Mouse (Mus musculus) heart, embryonic 16.5 days (tissue): Measurements from ENCODE around the gene Slc16a10. TPM values are rescaled to one million over a fixed set of nuclear protein-coding genes. Genes with fewer than 3 reads are reported as not detected.

Experiments
- ATAC-seq: fragments of 200-750 bp; cut with Nextera tagmentation; replicated peaks from 2 replicates; pipeline ENCODE4 v1.8.0; 2017; ENCODE audit warnings: moderate number of reproducible peaks; ENCODE audit not compliant: insufficient read depth, low FRiP score; ENCODE audit errors: extremely low read depth
- H3K27ac ChIP-seq: fragments of 300-500 bp; sonication (generic); 2 replicates; pipeline ENCODE4 v1.5.1; 2014; ENCODE audit warnings: mild to moderate bottlenecking, low read length, control low read depth, moderate library complexity
- H3K27me3 ChIP-seq: fragments of 300-500 bp; sonication (generic); 2 replicates; pipeline ENCODE4 v1.6.1; 2014; ENCODE audit warnings: low read length, mixed read lengths; ENCODE audit not compliant: control insufficient read depth, insufficient read depth
- H3K36me3 ChIP-seq: fragments of 300-500 bp; sonication (generic); 2 replicates; pipeline ENCODE4 v1.6.1; 2014; ENCODE audit not compliant: control insufficient read depth, insufficient read depth
- H3K4me1 ChIP-seq: fragments of 300-500 bp; sonication (generic); 2 replicates; pipeline ENCODE4 v1.6.1; 2014; ENCODE audit warnings: low read length, mixed read lengths; ENCODE audit not compliant: control insufficient read depth, insufficient read depth
- H3K4me2 ChIP-seq: fragments of 300-500 bp; sonication (generic); 2 replicates; pipeline ENCODE4 v1.6.1; 2014; ENCODE audit warnings: low read depth, mild to moderate bottlenecking, control low read depth, low read length
- H3K4me3 ChIP-seq: fragments of 300-500 bp; sonication (generic); 2 replicates; pipeline ENCODE4 v1.5.1; 2014; ENCODE audit warnings: mild to moderate bottlenecking, control low read depth, low read length
- H3K9ac ChIP-seq: fragments of 300-500 bp; sonication (generic); 2 replicates; pipeline ENCODE4 v1.6.1; 2014; ENCODE audit warnings: low read length, control low read depth
- H3K9me3 ChIP-seq: fragments of 300-500 bp; sonication (generic); replicated peaks from 2 replicates; pipeline ENCODE4 v1.6.1; 2016; ENCODE audit warnings: low read length; ENCODE audit not compliant: control insufficient read depth
- WGBS: fragments of 180-500 bp; shearing (Covaris S2); extraction: QIAGEN DNeasy Blood & Tissue Kit; methylation state at CpG from one replicate; pipeline ENCODE4 v1.1.7; 2014; 5-methylcytosine and 5-hydroxymethylcytosine counted together
- polyA plus RNA-seq: library from polyadenylated mRNA; unstranded; fragments of >200 nt; fragmentation: Nextera tagmentation; extraction: Ambion mirVana; gene quantifications from 2 replicates; pipeline ENCODE4 v1.2.1, GENCODE M21; 2015

The Slc16a10 gene
- polyA plus RNA-seq, 1 experiment from 2014 or later: 23.3 TPM

DNA sequence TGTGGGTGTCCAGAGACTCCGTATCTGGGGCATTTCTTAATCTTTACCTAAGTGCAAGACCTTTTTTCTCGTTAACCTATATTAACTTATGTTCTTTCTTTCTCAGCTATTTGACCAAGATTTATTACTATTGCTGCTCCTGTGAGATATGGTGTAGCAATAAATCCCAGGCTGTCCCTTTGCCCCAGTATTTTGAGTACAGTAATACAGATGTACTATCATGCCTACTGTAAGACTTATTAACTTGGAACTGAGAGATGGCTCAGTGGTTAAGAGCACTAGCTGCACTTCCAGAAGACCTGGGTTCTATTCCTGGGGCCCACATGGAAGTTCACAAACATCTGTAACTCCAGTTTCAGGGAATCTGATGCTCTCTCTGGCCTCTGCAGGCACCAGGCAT is 91.3 kb downstream of the Slc16a10 start:
- 85% methylated on average over 2 of the region's 2 CpGs for WGBS
- Histone ChIP-seq H3K27ac (no peak overlapping the region), H3K9ac (no peak overlapping the region), H3K4me2 (no peak overlapping the region), H3K27me3 (no peaks in the 10 kb centered on the region), H3K4me3 (no peak overlapping the region), H3K9me3 (no peaks in the 10 kb centered on the region), H3K4me1 (no peaks in the 10 kb centered on the region), H3K36me3 (no peaks in the 10 kb centered on the region)
- ATAC-seq: no peak

GRCm38 (mm10) chr10:40041339-40041738 is 100.7 kb downstream of the Slc16a10 start:
- Histone ChIP-seq H3K9me3 (no peaks in the 10 kb centered on the region), H3K36me3 (peaks cover 6% of the 10 kb centered on the region; the same call in 1 of the 2 replicates), H3K9ac (no peak overlapping the region), H3K27me3 (no peaks in the 10 kb centered on the region), H3K27ac (no peak overlapping the region), H3K4me3 (no peak overlapping the region), H3K4me1 (no peaks in the 10 kb centered on the region), H3K4me2 (no peak overlapping the region)
- ATAC-seq: no peak
- WGBS: 28% methylated on average over 4 of the region's 4 CpGs

- no peak overlapping the region for H3K4me2 ChIP-seq
- WGBS: 67% methylated on average over 24 of the region's 24 CpGs
- no peaks in the 10 kb centered on the region for H3K27me3 ChIP-seq
- no peak overlapping the region for H3K9ac ChIP-seq
- H3K4me3 ChIP-seq: no peak overlapping the region
- H3K36me3 ChIP-seq: peaks cover 6% of the 10 kb centered on the region; the same call in 1 of the 2 replicates
- H3K9me3 ChIP-seq: no peaks in the 10 kb centered on the region
- no peak for ATAC-seq
- H3K27ac ChIP-seq: no peak overlapping the region
- H3K4me1 ChIP-seq: no peaks in the 10 kb centered on the region
These were observed 105.1 kb downstream of the Slc16a10 start for GRCm38 (mm10) chr10:40036686-40037560.

- 94% methylated on average over 6 of the region's 6 CpGs for WGBS
- no peak overlapping the region for H3K4me3 ChIP-seq
- H3K9me3 ChIP-seq: no peaks in the 10 kb centered on the region
- H3K9ac ChIP-seq: no peak overlapping the region
- no peaks in the 10 kb centered on the region for H3K4me1 ChIP-seq
- no peak for ATAC-seq
- H3K36me3 ChIP-seq: peaks cover 4% of the 10 kb centered on the region; the same call in 1 of the 2 replicates
- H3K27ac ChIP-seq: no peak overlapping the region
- H3K4me2 ChIP-seq: no peak overlapping the region
- no peaks in the 10 kb centered on the region for H3K27me3 ChIP-seq
These were observed 107.1 kb downstream of the Slc16a10 start for GRCm38 (mm10) chr10:40034956-40035355.

DNA sequence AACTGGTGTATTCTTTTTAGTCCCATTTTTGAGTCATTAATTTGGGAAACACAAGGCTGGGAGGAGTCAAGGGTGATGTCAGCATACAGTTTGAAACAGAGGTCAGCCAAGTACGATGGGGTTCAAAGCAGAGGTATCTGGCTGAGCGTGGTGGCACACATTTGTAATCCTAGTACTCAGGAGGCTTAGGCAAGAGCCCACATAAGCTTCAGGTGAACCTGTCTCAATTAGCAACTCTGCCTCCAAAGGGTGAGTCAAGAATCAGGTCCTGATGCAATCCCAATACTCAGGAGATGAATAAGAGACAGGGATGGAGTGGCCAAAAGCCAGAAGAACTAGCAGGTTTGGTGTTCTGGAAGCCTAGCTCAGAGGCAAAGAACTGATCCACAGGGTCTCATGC is 109.2 kb downstream of the Slc16a10 start:
- no peak overlapping the region for H3K4me2 ChIP-seq
- 71% methylated on average over 2 of the region's 2 CpGs for WGBS
- no peak for ATAC-seq
- no peaks in the 10 kb centered on the region for H3K36me3 ChIP-seq
- no peaks in the 10 kb centered on the region for H3K4me1 ChIP-seq
- H3K27ac ChIP-seq: no peak overlapping the region
- no peak overlapping the region for H3K9ac ChIP-seq
- H3K4me3 ChIP-seq: no peak overlapping the region
- H3K27me3 ChIP-seq: no peaks in the 10 kb centered on the region
- no peaks in the 10 kb centered on the region for H3K9me3 ChIP-seq

GRCm38 (mm10) chr10:40030716-40031115 is 111.3 kb downstream of the Slc16a10 start:
- no peak overlapping the region for H3K4me2 ChIP-seq
- no peaks in the 10 kb centered on the region for H3K27me3 ChIP-seq
- no peak overlapping the region for H3K27ac ChIP-seq
- H3K4me1 ChIP-seq: no peaks in the 10 kb centered on the region
- no peak for ATAC-seq
- no peak overlapping the region for H3K9ac ChIP-seq
- H3K36me3 ChIP-seq: no peaks in the 10 kb centered on the region
- H3K4me3 ChIP-seq: no peak overlapping the region
- WGBS: 91% methylated on average over 6 of the region's 6 CpGs
- peaks cover 5% of the 10 kb centered on the region; the same call in 1 of the 2 replicates for H3K9me3 ChIP-seq

DNA sequence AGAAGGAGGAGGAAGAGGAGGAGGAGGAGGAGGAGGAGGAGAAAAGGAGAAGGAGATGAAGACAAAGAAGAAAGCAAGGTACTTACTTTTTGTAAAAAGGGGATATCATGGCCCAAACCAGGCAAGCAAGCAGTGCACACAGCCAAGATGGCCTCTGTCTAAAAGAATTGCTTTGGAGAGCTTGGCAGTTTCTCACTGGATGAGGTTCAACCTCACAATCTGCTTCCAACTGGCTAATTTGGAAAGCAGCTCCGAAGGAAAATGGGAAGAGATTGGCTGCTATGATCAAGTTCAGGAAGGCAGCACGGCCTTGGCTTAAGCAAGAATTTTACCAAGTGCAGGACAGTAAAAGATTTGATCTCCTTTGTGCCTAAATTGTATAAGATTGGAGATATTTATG is 112.4 kb downstream of the Slc16a10 start:
- Histone ChIP-seq H3K9me3 (peaks cover 5% of the 10 kb centered on the region; the same call in 1 of the 2 replicates), H3K4me1 (peaks cover 3% of the 10 kb centered on the region), H3K4me3 (no peak overlapping the region), H3K4me2 (no peak overlapping the region), H3K27ac (no peak overlapping the region), H3K36me3 (no peaks in the 10 kb centered on the region), H3K9ac (no peak overlapping the region), H3K27me3 (no peaks in the 10 kb centered on the region)
- 77% methylated on average over 2 of the region's 2 CpGs for WGBS
- ATAC-seq: no peak

GRCm38 (mm10) chr10:40028091-40028490 is 114.0 kb downstream of the Slc16a10 start:
- H3K9ac ChIP-seq: no peak overlapping the region
- H3K4me2 ChIP-seq: no peak overlapping the region
- H3K9me3 ChIP-seq: peaks cover 5% of the 10 kb centered on the region; the same call in 1 of the 2 replicates
- no peak overlapping the region for H3K27ac ChIP-seq
- no peak for ATAC-seq
- H3K27me3 ChIP-seq: peaks cover 3% of the 10 kb centered on the region; the same call in 1 of the 2 replicates
- peaks cover 8% of the 10 kb centered on the region for H3K4me1 ChIP-seq
- H3K4me3 ChIP-seq: no peak overlapping the region
- H3K36me3 ChIP-seq: no peaks in the 10 kb centered on the region
- WGBS: 70% methylated on average over 8 of the region's 8 CpGs

DNA sequence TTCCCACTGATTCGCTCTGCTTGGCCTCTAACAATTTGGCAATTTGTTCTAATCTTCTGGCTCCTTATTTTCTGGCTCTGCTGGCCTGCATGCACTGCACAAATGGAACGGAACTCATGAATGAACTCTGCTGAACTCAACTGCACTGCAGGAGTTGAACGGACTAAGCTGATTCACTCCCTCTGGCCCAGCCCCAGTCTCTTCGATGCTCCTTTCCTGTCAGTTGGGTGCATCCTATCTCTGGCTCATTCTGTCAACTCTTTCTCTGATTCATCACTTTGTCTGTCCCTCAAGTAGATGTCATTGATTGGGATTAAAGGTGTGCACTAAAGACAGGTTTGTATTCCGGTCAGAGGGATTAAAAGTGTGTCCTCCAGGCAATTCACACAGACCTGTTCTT is 115.5 kb downstream of the Slc16a10 start:
- H3K27ac ChIP-seq: no peak overlapping the region
- no peak for ATAC-seq
- H3K36me3 ChIP-seq: no peaks in the 10 kb centered on the region
- H3K4me3 ChIP-seq: no peak overlapping the region
- 92% methylated on average over 5 of the region's 5 CpGs for WGBS
- peaks cover 3% of the 10 kb centered on the region; the same call in 1 of the 2 replicates for H3K27me3 ChIP-seq
- no peak overlapping the region for H3K4me2 ChIP-seq
- H3K4me1 ChIP-seq: peaks cover 8% of the 10 kb centered on the region
- H3K9me3 ChIP-seq: peaks cover 5% of the 10 kb centered on the region; the same call in 1 of the 2 replicates
- H3K9ac ChIP-seq: no peak overlapping the region
